Mouse (Mus musculus) R1 (cell line): ENCODE measurements around the gene Tnfrsf11a.
"Not testable (repeated sequence)": the region's sequence is repeated elsewhere in the genome, so short reads cannot be mapped to it uniquely, and the experiment has no call there.

ENCODE experiments used
- DNase-seq: peaks from one replicate; pipeline ENCODE4 v3.0.0-alpha.2; 2018; ENCODE audit warnings: low read depth, low spot score

The Tnfrsf11a gene

GRCm38 (mm10) chr1:105780457-105781364 lies at the start of gene Tnfrsf11a:
Gene Tnfrsf11a, plus strand, starts transcription at chr1:105780718.
- peak; percentile 46 for DNase-seq

GRCm38 (mm10) chr1:105735318-105735717 lies 45.2 kb upstream of the Tnfrsf11a start:
- peak; percentile 63 for DNase-seq

- DNase-seq: no peak
Observed at GRCm38 (mm10) chr1:105738334-105738733, 42.2 kb upstream of the Tnfrsf11a start.

GRCm38 (mm10) chr1:105739493-105739892 lies 41.0 kb upstream of the Tnfrsf11a start:
- DNase-seq: no peak

- DNase-seq: no peak
Observed at GRCm38 (mm10) chr1:105742481-105742880, 38.0 kb upstream of the Tnfrsf11a start.

- DNase-seq: no peak
Observed at GRCm38 (mm10) chr1:105746444-105746843, 34.1 kb upstream of the Tnfrsf11a start.

- DNase-seq: no peak
Observed at GRCm38 (mm10) chr1:105746858-105747596, 33.5 kb upstream of the Tnfrsf11a start.

GRCm38 (mm10) chr1:105748091-105748799 lies 32.3 kb upstream of the Tnfrsf11a start:
- no peak for DNase-seq

GRCm38 (mm10) chr1:105752196-105752595 lies 28.3 kb upstream of the Tnfrsf11a start:
- no peak for DNase-seq

- peak; percentile 22 for DNase-seq
Observed at GRCm38 (mm10) chr1:105752944-105753343, 27.6 kb upstream of the Tnfrsf11a start.

GRCm38 (mm10) chr1:105758798-105759197 lies 21.7 kb upstream of the Tnfrsf11a start:
- no peak for DNase-seq

- no peak for DNase-seq
Observed at GRCm38 (mm10) chr1:105759422-105760165, 20.9 kb upstream of the Tnfrsf11a start.

GRCm38 (mm10) chr1:105765586-105765985 lies 14.9 kb upstream of the Tnfrsf11a start:
- DNase-seq: no peak

- DNase-seq: not testable (repeated sequence)
Observed at GRCm38 (mm10) chr1:105766099-105766498, 14.4 kb upstream of the Tnfrsf11a start.

GRCm38 (mm10) chr1:105768397-105768796 lies 12.1 kb upstream of the Tnfrsf11a start:
- no peak for DNase-seq

- no peak for DNase-seq
Observed at GRCm38 (mm10) chr1:105770685-105771084, 9.8 kb upstream of the Tnfrsf11a start.

GRCm38 (mm10) chr1:105776426-105776825 lies 4.1 kb upstream of the Tnfrsf11a start:
- DNase-seq: no peak

GRCm38 (mm10) chr1:105780079-105780456 lies 450 bp upstream of the Tnfrsf11a start:
- no peak for DNase-seq

GRCm38 (mm10) chr1:105781391-105782146 lies 1.1 kb downstream of the Tnfrsf11a start:
- peak; percentile 23 for DNase-seq

- no peak for DNase-seq
Observed at GRCm38 (mm10) chr1:105784257-105785016, 3.9 kb downstream of the Tnfrsf11a start.
